ENCODE assay signal across 22 mouse cellular contexts in the genomic region with DNA sequence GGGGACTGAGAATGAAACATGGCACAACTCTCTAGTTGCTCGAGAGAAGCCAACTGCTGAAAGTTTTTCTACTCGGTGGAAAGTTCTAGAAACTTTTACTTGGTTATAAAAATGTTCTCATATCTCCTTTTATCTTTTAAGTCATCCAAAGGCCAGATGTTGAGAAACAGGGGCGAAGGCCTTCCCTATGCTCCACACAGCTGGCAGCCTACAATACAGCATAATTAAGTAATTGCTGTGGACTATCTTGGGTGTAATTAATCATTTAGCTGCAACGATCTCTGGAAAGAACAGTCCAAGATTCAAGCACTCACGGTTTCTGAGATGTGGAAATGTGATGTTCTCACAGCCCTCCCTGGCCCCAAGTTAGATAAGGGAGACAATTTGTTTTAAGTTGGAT.
DNase-seq lines count a peak whose midpoint lies in the region; ATAC-seq and TF ChIP-seq lines count a peak whose summit lies in the region.
"Had no signal": no experiment of that assay in that cellular context is flagged by ENCODE, and none has a peak within 500 bp of the region (broad histone marks: within the 10 kb centered on the region; RNA-seq: fewer than 3 reads in every experiment).

No protein-coding gene starts in this region.

- no peak overlapping the region for H3K4me2 ChIP-seq in intestine, embryonic 16.5 days (ENCODE audit: low read depth, low read length)
- H3K4me2 ChIP-seq in intestine, embryonic 15.5 days (replicated peaks) = no peak overlapping the region
- H3K4me2 ChIP-seq in lung, embryonic 16.5 days (ENCODE audit: low read depth, low read length) = no peak overlapping the region
- H3K4me2 ChIP-seq: embryonic facial prominence, embryonic 12.5 days; heart, embryonic 11.5 days; hindbrain, embryonic 13.5 days; limb, embryonic 13.5 days; liver, embryonic 13.5 days; midbrain, embryonic 11.5 days had no signal

- H3K27ac ChIP-seq in intestine, embryonic 16.5 days (ENCODE audit: low read length) = no peak overlapping the region
- no peak overlapping the region for H3K27ac ChIP-seq in intestine, embryonic 15.5 days
- no peak overlapping the region for H3K27ac ChIP-seq in lung, embryonic 16.5 days (ENCODE audit: low read length)
- no peak overlapping the region for H3K27ac ChIP-seq in gastrocnemius, adult 2 months
- H3K27ac ChIP-seq: embryonic facial prominence, embryonic 12.5 days; hindbrain, embryonic 13.5 days; limb, embryonic 13.5 days; liver, embryonic 13.5 days; stomach, postnatal 0 days had no signal

- WGBS in intestine, embryonic 16.5 days = 39% methylated on average over 5 of the region's 5 CpGs
- WGBS in intestine, embryonic 15.5 days = 39% methylated on average over 5 of the region's 5 CpGs
- WGBS in lung, embryonic 16.5 days = 48% methylated on average over 5 of the region's 5 CpGs

- TF ChIP-seq CTCF in gastrocnemius, adult 2 months (IDR thresholded peaks at IDR 0.05) = no peak

- no peaks in the 10 kb centered on the region for H3K36me3 ChIP-seq in intestine, embryonic 16.5 days (ENCODE audit: control insufficient read depth, insufficient read depth, low read length)
- H3K36me3 ChIP-seq in intestine, embryonic 15.5 days = no peaks in the 10 kb centered on the region
- no peaks in the 10 kb centered on the region for H3K36me3 ChIP-seq in lung, embryonic 16.5 days (ENCODE audit: control insufficient read depth, insufficient read depth, low read length)
- H3K36me3 ChIP-seq: embryonic facial prominence, embryonic 12.5 days; hindbrain, embryonic 13.5 days; limb, embryonic 13.5 days; liver, embryonic 13.5 days had no signal

- DNase-seq in adrenal gland, adult 2 months = peak; percentile 25
- DNase-seq in adrenal gland, adult 18-20 months (ENCODE audit: low spot score in 2 of 2) = no peak
- DNase-seq in lung, postnatal 10 days = no peak
- DNase-seq in gastrocnemius, adult 2 months = no peak
- no peak for DNase-seq in layer of hippocampus, adult 9-10 months (ENCODE audit: low spot score)
- DNase-seq: cerebellum, adult 9-11 months; gastrocnemius, postnatal 14 days; heart, postnatal 14 days; layer of hippocampus, postnatal 36 days; liver, embryonic 13.5 days; retina, postnatal 1 day had no signal

- peak; percentile 60 for ATAC-seq in intestine, embryonic 16.5 days
- ATAC-seq in intestine, embryonic 15.5 days = no peak; the same call in 1 of the 2 replicates
- ATAC-seq in lung, embryonic 16.5 days (ENCODE audit: low read depth) = peak; percentile 80
- ATAC-seq: forebrain, embryonic 14.5 days; inflammation-experienced regulatory T-cells, adult 6 months had no signal

- no peaks in the 10 kb centered on the region for H3K4me1 ChIP-seq in intestine, embryonic 16.5 days (ENCODE audit: control insufficient read depth, insufficient read depth, low read length)
- no peaks in the 10 kb centered on the region for H3K4me1 ChIP-seq in intestine, embryonic 15.5 days (replicated peaks)
- peaks cover 11% of the 10 kb centered on the region for H3K4me1 ChIP-seq in lung, embryonic 16.5 days (replicated peaks; ENCODE audit: control insufficient read depth, insufficient read depth, low read length)
- H3K4me1 ChIP-seq: embryonic facial prominence, embryonic 12.5 days; liver, embryonic 13.5 days had no signal

- intact Hi-C loops in gastrocnemius, adult 2 months (cut with DNase I) = no loop called here

- H3K4me3 ChIP-seq in intestine, embryonic 16.5 days (ENCODE audit: low read length) = no peak overlapping the region
- H3K4me3 ChIP-seq in intestine, embryonic 15.5 days (replicated peaks) = no peak overlapping the region
- no peak overlapping the region for H3K4me3 ChIP-seq in lung, embryonic 16.5 days (ENCODE audit: low read length)
- no peak overlapping the region for H3K4me3 ChIP-seq in gastrocnemius, adult 2 months
- H3K4me3 ChIP-seq: embryonic facial prominence, embryonic 12.5 days; hindbrain, embryonic 13.5 days; limb, embryonic 13.5 days; liver, embryonic 13.5 days had no signal

- H3K27me3 ChIP-seq in intestine, embryonic 16.5 days (replicated peaks; ENCODE audit: control insufficient read depth, insufficient read depth, low read length) = no peaks in the 10 kb centered on the region
- no peaks in the 10 kb centered on the region for H3K27me3 ChIP-seq in intestine, embryonic 15.5 days (replicated peaks)
- H3K27me3 ChIP-seq in lung, embryonic 16.5 days (ENCODE audit: control insufficient read depth, insufficient read depth, low read depth, low read length) = no peaks in the 10 kb centered on the region
- H3K27me3 ChIP-seq: embryonic facial prominence, embryonic 12.5 days; hindbrain, embryonic 13.5 days; limb, embryonic 13.5 days; liver, embryonic 13.5 days had no signal

- H3K9me3 ChIP-seq in intestine, embryonic 16.5 days (ENCODE audit: control insufficient read depth, low read length) = no peaks in the 10 kb centered on the region
- no peaks in the 10 kb centered on the region for H3K9me3 ChIP-seq in intestine, embryonic 15.5 days
- no peaks in the 10 kb centered on the region for H3K9me3 ChIP-seq in lung, embryonic 16.5 days (ENCODE audit: control insufficient read depth, low read length)
- H3K9me3 ChIP-seq: embryonic facial prominence, embryonic 12.5 days; hindbrain, embryonic 13.5 days; limb, embryonic 13.5 days; liver, embryonic 13.5 days had no signal

- H3K9ac ChIP-seq in intestine, embryonic 16.5 days (ENCODE audit: low read depth, low read length) = no peak overlapping the region
- no peak overlapping the region for H3K9ac ChIP-seq in intestine, embryonic 15.5 days
- H3K9ac ChIP-seq in lung, embryonic 16.5 days (ENCODE audit: low read length) = no peak overlapping the region
- H3K9ac ChIP-seq: embryonic facial prominence, embryonic 12.5 days; hindbrain, embryonic 13.5 days; limb, embryonic 13.5 days; liver, embryonic 13.5 days had no signal
